Mouse (Mus musculus) ovary, postnatal 10 days (tissue): Measurements from ENCODE around the gene Jhy.

Experiments used
- DNase-seq: peaks from one replicate; pipeline ENCODE4 v3.0.0; 2022; ENCODE audit warnings: low spot score

Gene Jhy

GRCm38 (mm10) chr9:40851515-40851914 is 112.4 kb downstream of the Jhy start:
- DNase-seq: no peak
